Mouse (Mus musculus) spleen, adult 2 months (tissue): ENCODE data around the gene Sec14l2. TPM values are rescaled to one million over a fixed set of nuclear protein-coding genes. Genes with fewer than 3 reads are reported as not detected.
"Not testable (repeated sequence)": the region's sequence is repeated elsewhere in the genome, so short reads cannot be mapped to it uniquely, and the experiment has no call there.

ENCODE experiments used
- DNase-seq, 2 experiments: peaks; one replicate each; pipeline versions ENCODE4 v3.0.0 to v3.0.0-alpha.2; 2012 to 2021; ENCODE audit warnings: low spot score in 2 of 2, low read depth in 1 of 2
- H3K27ac ChIP-seq: fragments of 200-500 bp; 2 replicates; pipeline ENCODE4 v1.5.1; 2012; ENCODE audit warnings: low read length, inconsistent platforms; ENCODE audit not compliant: insufficient read depth
- H3K27me3 ChIP-seq: fragments of 200-500 bp; 2 replicates; pipeline ENCODE4 v1.6.1; 2012; ENCODE audit warnings: mild to moderate bottlenecking, moderate library complexity, low read length, inconsistent platforms; ENCODE audit not compliant: control insufficient read depth, insufficient read depth
- H3K36me3 ChIP-seq: fragments of 200-500 bp; 2 replicates; pipeline ENCODE4 v1.6.1; 2012; ENCODE audit warnings: mild to moderate bottlenecking, low read length, inconsistent platforms; ENCODE audit not compliant: control insufficient read depth, insufficient read depth
- H3K4me1 ChIP-seq: fragments of 200-500 bp; 2 replicates; pipeline ENCODE4 v1.6.1; 2011; ENCODE audit warnings: inconsistent platforms; ENCODE audit not compliant: control insufficient read depth, insufficient read depth, insufficient read length
- H3K4me3 ChIP-seq: fragments of 200-500 bp; 2 replicates; pipeline ENCODE4 v1.5.1; 2011; ENCODE audit warnings: mild to moderate bottlenecking, inconsistent platforms; ENCODE audit not compliant: insufficient read depth, insufficient read length; ENCODE audit errors: extremely low read depth
- CTCF ChIP-seq: fragments of 200-500 bp; IDR thresholded peaks from 2 replicates; pipeline ENCODE4 v1.5.1; 2011; ENCODE audit warnings: mild to moderate bottlenecking, inconsistent platforms; ENCODE audit not compliant: insufficient read depth, insufficient read length, insufficient replicate concordance; ENCODE audit errors: extremely low read depth
- POLR2A ChIP-seq: fragments of 200-500 bp; IDR thresholded peaks from 2 replicates; pipeline ENCODE4 v1.6.1; 2011; ENCODE audit warnings: low read depth, low read length, inconsistent platforms
- WGBS: fragments of 180-500 bp; shearing (Covaris S2); methylation state at CpG from one replicate; pipeline ENCODE4 v1.1.7; 2018; 5-methylcytosine and 5-hydroxymethylcytosine counted together
- polyA plus RNA-seq: library from polyadenylated mRNA; depleted of rRNA; stranded (reverse); fragments of >200 nt; gene quantifications from 2 replicates; pipeline ENCODE4 v1.2.3, GENCODE M21; 2012

Sec14l2 gene
- polyA plus RNA-seq, 1 experiment, result 1.9 TPM

DNA sequence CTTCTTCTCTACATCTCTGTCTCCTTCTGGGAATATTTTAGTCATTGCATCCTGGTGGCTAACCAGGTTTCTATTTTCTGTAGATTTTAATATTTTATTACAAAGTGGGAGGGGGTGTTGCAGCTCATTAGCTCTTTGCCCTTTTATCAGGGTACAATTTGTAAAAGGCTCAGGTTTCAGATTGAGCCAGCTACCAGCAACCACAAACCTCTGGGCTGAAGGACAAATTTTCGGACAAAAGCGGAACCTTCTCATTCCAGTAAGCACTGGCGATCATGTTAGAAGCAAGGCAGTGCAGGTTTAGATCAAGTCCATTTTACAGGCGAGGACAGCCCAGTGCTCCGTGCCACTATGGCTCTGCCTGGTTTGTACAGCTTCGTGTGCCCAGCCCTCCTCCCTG lies 11.2 kb upstream of the Sec14l2 start:
- no peak for DNase-seq
- Histone ChIP-seq H3K4me1 (peaks cover 8% of the 10 kb centered on the region), H3K27me3 (no peaks in the 10 kb centered on the region), H3K36me3 (no peaks in the 10 kb centered on the region; the same call in 1 of the 2 replicates), H3K4me3 (no peak overlapping the region), H3K27ac (no peak overlapping the region)
- no peak for TF ChIP-seq CTCF
- TF ChIP-seq POLR2A, result no peak
- 63% methylated on average over 6 of the region's 6 CpGs for WGBS

DNA sequence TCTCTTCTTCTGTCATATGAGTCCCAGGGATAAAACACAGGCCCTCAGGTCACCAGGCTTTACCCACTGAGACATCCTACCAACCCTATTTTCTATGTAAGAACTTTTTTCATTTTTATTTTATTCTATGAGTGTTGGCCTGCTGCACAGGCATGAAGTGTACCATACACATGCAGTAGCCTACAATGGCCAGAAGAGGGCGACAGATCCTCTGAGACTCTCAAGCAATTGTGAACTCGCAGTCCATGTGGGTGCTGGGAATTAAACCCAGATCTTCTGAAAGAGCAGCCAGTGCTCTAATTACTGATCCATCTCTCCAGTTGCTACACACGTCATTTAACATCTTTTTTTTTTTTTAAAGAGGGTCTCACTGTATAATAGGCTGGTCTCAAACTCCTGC lies 10.2 kb upstream of the Sec14l2 start:
- H3K27me3 ChIP-seq, result no peaks in the 10 kb centered on the region
- H3K4me3 ChIP-seq, result no peak overlapping the region
- no peak for DNase-seq
- peak; percentile 34; the same call in 1 of the 2 replicates for TF ChIP-seq CTCF
- TF ChIP-seq POLR2A, result no peak
- peaks cover 8% of the 10 kb centered on the region for H3K4me1 ChIP-seq
- no peaks in the 10 kb centered on the region; the same call in 1 of the 2 replicates for H3K36me3 ChIP-seq
- H3K27ac ChIP-seq, result no peak overlapping the region
- 70% methylated on average over 3 of the region's 3 CpGs for WGBS

DNA sequence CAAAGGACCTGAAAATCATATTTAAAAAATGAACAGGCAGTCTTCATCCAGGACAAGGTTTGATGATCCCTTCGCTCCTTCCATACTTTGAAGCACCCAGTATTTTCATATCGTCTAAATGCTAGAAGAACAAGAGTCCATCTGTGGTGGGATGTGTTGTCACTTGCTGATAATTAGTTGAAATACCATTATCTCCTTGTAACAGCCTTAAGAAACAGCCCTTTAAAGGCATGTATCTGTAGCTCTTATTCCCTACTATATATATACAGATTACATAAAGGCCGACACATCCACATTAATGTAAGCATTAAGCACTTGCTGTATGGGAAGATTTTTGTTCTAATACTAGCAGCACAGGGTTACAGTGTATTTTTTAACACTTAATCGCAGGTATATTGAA lies 5.2 kb upstream of the Sec14l2 start:
- H3K27me3 ChIP-seq, H3K4me1 ChIP-seq, H3K27ac ChIP-seq, DNase-seq, H3K4me3 ChIP-seq, H3K36me3 ChIP-seq: not testable (repeated sequence)
- 86% methylated on average over 4 of the region's 4 CpGs for WGBS

DNA sequence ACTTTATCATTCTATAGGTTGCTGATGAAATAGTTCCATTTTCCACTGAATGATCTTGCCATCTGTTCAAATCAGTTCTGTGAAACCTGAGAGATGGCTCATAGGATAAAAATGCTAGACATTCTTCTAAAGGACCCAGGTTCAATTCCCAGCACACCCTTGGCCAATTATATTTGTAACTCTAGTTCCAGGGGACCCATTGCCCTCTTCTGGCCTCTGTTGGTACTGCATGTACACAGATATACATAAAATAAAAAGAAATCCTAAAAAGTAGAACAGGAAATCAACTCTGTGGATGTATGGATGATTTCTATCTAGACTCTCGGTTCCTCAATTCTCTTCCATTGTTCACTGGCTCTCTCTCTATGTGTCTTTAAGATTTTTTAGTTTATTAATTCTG lies 3.8 kb upstream of the Sec14l2 start:
- H3K27me3 ChIP-seq, result no peaks in the 10 kb centered on the region
- WGBS, result 95% methylated on average over 1 of the region's 1 CpGs
- TF ChIP-seq CTCF (no peak), POLR2A (no peak)
- H3K36me3 ChIP-seq, result no peaks in the 10 kb centered on the region
- H3K4me3 ChIP-seq, result no peak overlapping the region
- H3K27ac ChIP-seq, result no peak overlapping the region
- H3K4me1 ChIP-seq, result peaks cover 4% of the 10 kb centered on the region; the same call in 1 of the 2 replicates
- DNase-seq, result no peak

DNA sequence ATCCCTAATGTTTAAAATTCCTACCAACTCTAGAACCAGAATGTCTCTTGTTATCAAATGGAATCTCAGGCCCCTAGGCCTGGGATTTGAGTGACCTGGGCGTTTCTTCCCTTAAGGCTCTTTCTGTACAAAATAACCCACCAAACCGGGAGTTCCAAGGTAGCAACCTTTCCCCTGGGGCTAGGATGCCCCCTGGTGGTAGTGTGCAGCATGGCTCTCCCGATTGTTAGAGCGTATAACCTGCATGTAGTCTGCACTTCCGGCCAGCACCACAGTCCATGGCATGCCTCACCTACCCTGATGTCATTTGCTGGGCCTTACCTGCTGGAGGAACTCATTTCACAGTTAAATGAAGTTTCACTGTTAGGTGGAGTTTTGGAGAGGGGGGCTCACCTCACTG lies 707 bp upstream of the Sec14l2 start:
- Histone ChIP-seq H3K27me3 (0 out of 2 replicates have a peak, but pooled peaks cover under 1% of the 10 kb centered on the region), H3K4me1 (peaks cover 4% of the 10 kb centered on the region; the same call in 1 of the 2 replicates), H3K4me3 (no peak overlapping the region), H3K36me3 (no peaks in the 10 kb centered on the region), H3K27ac (no peak overlapping the region)
- DNase-seq, result peak in 1 of 2 experiments; percentile 19
- TF ChIP-seq CTCF (peak; percentile 27; the same call in 1 of the 2 replicates), POLR2A (no peak)
- WGBS, result 72% methylated on average over 5 of the region's 5 CpGs

DNA sequence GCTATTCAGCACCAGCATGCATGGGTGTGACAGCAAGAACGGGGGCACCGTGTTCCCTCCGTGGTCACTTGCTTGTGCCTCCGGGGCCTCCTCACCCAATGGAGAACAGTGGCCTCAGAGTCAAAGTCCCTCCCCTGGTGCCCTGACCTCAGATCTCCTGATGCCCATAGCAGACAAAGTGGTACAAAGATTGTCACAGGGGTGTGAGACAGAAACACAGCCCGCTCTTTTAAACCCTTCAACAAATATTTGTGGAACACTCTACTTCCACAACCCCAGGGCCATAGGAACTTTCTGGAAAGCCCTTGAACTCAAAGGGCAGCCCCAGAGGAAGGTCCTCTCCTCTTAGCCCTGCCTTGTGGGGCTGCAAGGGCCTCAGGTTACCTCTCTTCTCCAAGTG lies 989 bp downstream of the Sec14l2 start:
- peaks cover 9% of the 10 kb centered on the region for H3K27me3 ChIP-seq
- peaks cover 7% of the 10 kb centered on the region for H3K4me1 ChIP-seq
- no peak overlapping the region for H3K4me3 ChIP-seq
- TF ChIP-seq CTCF (no peak), POLR2A (no peak)
- H3K36me3 ChIP-seq, result no peaks in the 10 kb centered on the region
- H3K27ac ChIP-seq, result no peak overlapping the region
- WGBS, result 88% methylated on average over 5 of the region's 5 CpGs
- DNase-seq, result no peak

DNA sequence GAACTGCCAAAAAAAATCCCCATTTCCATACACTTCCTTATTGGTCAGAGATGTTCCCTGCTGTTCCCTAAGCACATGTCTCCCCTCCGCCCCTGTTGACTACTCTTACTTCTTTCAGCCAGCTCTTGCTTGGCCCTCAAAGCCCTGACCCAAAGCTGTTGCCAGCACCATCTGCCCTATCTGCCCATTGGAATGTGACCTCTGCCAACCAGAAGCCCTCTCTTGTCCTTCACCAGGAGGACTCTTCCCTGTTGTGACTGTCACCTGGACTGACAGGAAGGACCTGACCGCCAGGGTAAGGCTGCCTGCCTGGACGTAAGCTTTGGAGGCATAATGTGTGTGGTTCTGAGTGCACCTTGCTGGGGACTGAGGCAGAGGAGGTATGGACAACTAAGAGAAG lies 1.5 kb downstream of the Sec14l2 start:
- Histone ChIP-seq H3K4me1 (peaks cover 7% of the 10 kb centered on the region), H3K27ac (no peak overlapping the region), H3K4me3 (no peak overlapping the region), H3K27me3 (peaks cover 9% of the 10 kb centered on the region), H3K36me3 (no peaks in the 10 kb centered on the region)
- DNase-seq, result no peak
- WGBS, result 92% methylated on average over 3 of the region's 3 CpGs
- TF ChIP-seq POLR2A (no peak), CTCF (no peak)

DNA sequence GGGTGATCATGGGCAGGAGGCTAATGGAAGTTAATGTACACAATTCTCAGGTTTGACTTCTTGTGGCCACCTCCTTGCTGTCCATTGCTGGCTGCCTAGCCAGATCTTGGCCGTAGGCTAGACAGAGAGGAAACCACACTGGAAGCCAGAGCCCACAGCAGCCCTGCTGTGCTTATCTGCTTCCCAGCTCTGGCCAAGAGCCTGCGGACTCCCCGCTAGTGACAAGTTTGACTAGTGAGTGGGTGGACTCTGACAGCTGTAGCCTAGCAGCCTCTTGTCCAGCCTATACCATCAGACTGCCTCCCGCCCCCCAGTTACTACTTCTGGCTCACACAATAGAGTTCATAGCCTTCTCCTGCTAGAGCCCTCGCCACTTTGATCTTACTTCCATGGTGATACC lies 3.6 kb downstream of the Sec14l2 start:
- no peak for DNase-seq
- no peak overlapping the region for H3K27ac ChIP-seq
- H3K4me1 ChIP-seq, result peaks cover 7% of the 10 kb centered on the region
- H3K4me3 ChIP-seq, result no peak overlapping the region
- WGBS, result 36% methylated on average over 5 of the region's 5 CpGs
- peaks cover 9% of the 10 kb centered on the region for H3K27me3 ChIP-seq
- TF ChIP-seq CTCF (no peak), POLR2A (no peak)
- H3K36me3 ChIP-seq, result no peaks in the 10 kb centered on the region
